Mouse (Mus musculus) ES-Bruce4 (cell line): ENCODE measurements around the gene Ipo11.
"Not testable (repeated sequence)": the region's sequence is repeated elsewhere in the genome, so short reads cannot be mapped to it uniquely, and the experiment has no call there.

Experiments
- CTCF ChIP-seq: IDR thresholded peaks from one replicate; pipeline ENCODE4 v1.8.1; 2011; ENCODE audit warnings: low read depth, low read length
- EP300 ChIP-seq: IDR thresholded peaks from 2 replicates; pipeline ENCODE4 v1.6.1; 2011; ENCODE audit warnings: low read depth, low read length; ENCODE audit not compliant: insufficient read depth
- POLR2A ChIP-seq: IDR thresholded peaks from one replicate; pipeline ENCODE4 v1.8.1; 2011; ENCODE audit warnings: low read length; ENCODE audit not compliant: insufficient read depth

GRCm38 (mm10) chr13:106925921-106926320, 10.8 kb downstream of the Ipo11 start:
- TF ChIP-seq POLR2A, CTCF, EP300: not testable (repeated sequence)
